Mouse (Mus musculus) regulatory T cell (primary cell): ENCODE results near the gene Gtpbp1.

ENCODE experiments used
- in situ Hi-C: fragments of 300-600 bp; cut with MboI, MseI; formaldehyde crosslinking; loops from one replicate; pipeline ENCODE4 v1.15.1; 2025; ENCODE audit warnings: high pct_unique_total_duplicates

Gtpbp1 gene

GRCm38 (mm10) chr15:79723439-79723838, 32.8 kb downstream of the Gtpbp1 start:
- in situ Hi-C loops = no loop called here

GRCm38 (mm10) chr15:79725190-79725789, 34.6 kb downstream of the Gtpbp1 start:
- in situ Hi-C loops = loop anchor here (5.0 kb wide), 1 partner anchor 48 kb away; no protein-coding TSS in a partner anchor

GRCm38 (mm10) chr15:79727840-79728239, 37.2 kb downstream of the Gtpbp1 start:
- in situ Hi-C loops = loop anchor here (5.0 kb wide), 1 partner anchor 51 kb away; no protein-coding TSS in a partner anchor

GRCm38 (mm10) chr15:79728311-79728710, 37.7 kb downstream of the Gtpbp1 start:
- in situ Hi-C loops = loop anchor here (5.0 kb wide), 1 partner anchor 51 kb away; no protein-coding TSS in a partner anchor

- in situ Hi-C loops = loop anchor here (5.0 kb wide), 1 partner anchor 52 kb away; no protein-coding TSS in a partner anchor
These were observed 38.2 kb downstream of the Gtpbp1 start for GRCm38 (mm10) chr15:79728731-79729388.

- in situ Hi-C loops = no loop called here
These were observed 40.9 kb downstream of the Gtpbp1 start for GRCm38 (mm10) chr15:79731554-79731953.

GRCm38 (mm10) chr15:79733192-79733591, 42.5 kb downstream of the Gtpbp1 start:
- in situ Hi-C loops = no loop called here

- in situ Hi-C loops = no loop called here
These were observed 43.0 kb downstream of the Gtpbp1 start for GRCm38 (mm10) chr15:79733640-79734039.

- in situ Hi-C loops = no loop called here
These were observed 43.7 kb downstream of the Gtpbp1 start for GRCm38 (mm10) chr15:79734311-79734710.

- in situ Hi-C loops = no loop called here
These were observed 50.1 kb downstream of the Gtpbp1 start for GRCm38 (mm10) chr15:79740739-79741138.

GRCm38 (mm10) chr15:79741173-79741858, 50.7 kb downstream of the Gtpbp1 start:
- in situ Hi-C loops = no loop called here

- in situ Hi-C loops = no loop called here
These were observed 51.5 kb downstream of the Gtpbp1 start, which contains the start of gene Sun2 for GRCm38 (mm10) chr15:79741921-79742705. Sun2 (minus strand) TSS chr15:79742536.

- in situ Hi-C loops = no loop called here
These were observed 52.0 kb downstream of the Gtpbp1 start for GRCm38 (mm10) chr15:79742706-79743023.

- in situ Hi-C loops = no loop called here
These were observed 53.4 kb downstream of the Gtpbp1 start for GRCm38 (mm10) chr15:79744001-79744400.

GRCm38 (mm10) chr15:79744742-79745141, 54.1 kb downstream of the Gtpbp1 start:
- in situ Hi-C loops = no loop called here

- in situ Hi-C loops = no loop called here
These were observed 54.7 kb downstream of the Gtpbp1 start for GRCm38 (mm10) chr15:79745312-79745711.

GRCm38 (mm10) chr15:79745883-79746282, 55.2 kb downstream of the Gtpbp1 start:
- in situ Hi-C loops = no loop called here

- in situ Hi-C loops = no loop called here
These were observed 57.4 kb downstream of the Gtpbp1 start for GRCm38 (mm10) chr15:79747998-79748397.

- in situ Hi-C loops = no loop called here
These were observed 58.5 kb downstream of the Gtpbp1 start for GRCm38 (mm10) chr15:79749162-79749561.

GRCm38 (mm10) chr15:79750266-79750665, 59.6 kb downstream of the Gtpbp1 start:
- in situ Hi-C loops = no loop called here

- in situ Hi-C loops = no loop called here
These were observed 61.1 kb downstream of the Gtpbp1 start for GRCm38 (mm10) chr15:79751772-79752171.
